Mouse (Mus musculus) neural tube, embryonic 13.5 days (tissue): Measurements from ENCODE around the gene Cdr2. TPM values are rescaled to one million over a fixed set of nuclear protein-coding genes. Genes with fewer than 3 reads are reported as not detected.
A peak's percentile ranks its signal among the peaks of the same experiment; 100 is the strongest.
"Not testable (repeated sequence)": the region's sequence is repeated elsewhere in the genome, so short reads cannot be mapped to it uniquely, and the experiment has no call there.

Experiments
- ATAC-seq: fragments of 200-750 bp; cut with Nextera tagmentation; 2 replicates; pipeline ENCODE4 v1.8.0; 2017; ENCODE audit warnings: low read depth, mild to moderate bottlenecking, moderate TSS enrichment, moderate library complexity
- H3K27ac ChIP-seq: fragments of 300-500 bp; sonication (generic); replicated peaks from 2 replicates; pipeline ENCODE4 v1.5.1; 2015; ENCODE audit warnings: moderate library complexity, mild to moderate bottlenecking, inconsistent platforms
- H3K27me3 ChIP-seq: fragments of 300-500 bp; sonication (generic); 2 replicates; pipeline ENCODE4 v1.6.1; 2015; ENCODE audit warnings: mild to moderate bottlenecking, inconsistent platforms
- H3K36me3 ChIP-seq: fragments of 300-500 bp; sonication (generic); 2 replicates; pipeline ENCODE4 v1.6.1; 2015; ENCODE audit warnings: mild to moderate bottlenecking, inconsistent platforms
- H3K4me1 ChIP-seq: fragments of 300-500 bp; sonication (generic); replicated peaks from 2 replicates; pipeline ENCODE4 v1.6.1; 2015; ENCODE audit warnings: inconsistent platforms
- H3K4me2 ChIP-seq: fragments of 300-500 bp; sonication (generic); 2 replicates; pipeline ENCODE4 v1.6.1; 2015; ENCODE audit warnings: inconsistent platforms, mild to moderate bottlenecking, moderate library complexity
- H3K4me3 ChIP-seq: fragments of 300-500 bp; sonication (generic); 2 replicates; pipeline ENCODE4 v1.5.1; 2015; ENCODE audit warnings: mild to moderate bottlenecking, inconsistent platforms
- H3K9ac ChIP-seq: fragments of 300-500 bp; sonication (generic); 2 replicates; pipeline ENCODE4 v1.6.1; 2015; ENCODE audit warnings: moderate library complexity, mild to moderate bottlenecking, inconsistent platforms
- H3K9me3 ChIP-seq: fragments of 300-500 bp; sonication (generic); 2 replicates; pipeline ENCODE4 v1.6.1; 2016; ENCODE audit warnings: inconsistent platforms
- WGBS: fragments of 180-500 bp; shearing (Covaris S2); methylation state at CpG from one replicate; pipeline ENCODE4 v1.1.7; 2015; 5-methylcytosine and 5-hydroxymethylcytosine counted together
- polyA plus RNA-seq: library from polyadenylated mRNA; unstranded; fragments of >200 nt; fragmentation: Nextera tagmentation; extraction: Ambion mirVana; gene quantifications from 2 replicates; pipeline ENCODE4 v1.2.1, GENCODE M21; 2015

Gene Cdr2
- polyA plus RNA-seq, 1 experiment from 2014 or later: 16.0 TPM

DNA sequence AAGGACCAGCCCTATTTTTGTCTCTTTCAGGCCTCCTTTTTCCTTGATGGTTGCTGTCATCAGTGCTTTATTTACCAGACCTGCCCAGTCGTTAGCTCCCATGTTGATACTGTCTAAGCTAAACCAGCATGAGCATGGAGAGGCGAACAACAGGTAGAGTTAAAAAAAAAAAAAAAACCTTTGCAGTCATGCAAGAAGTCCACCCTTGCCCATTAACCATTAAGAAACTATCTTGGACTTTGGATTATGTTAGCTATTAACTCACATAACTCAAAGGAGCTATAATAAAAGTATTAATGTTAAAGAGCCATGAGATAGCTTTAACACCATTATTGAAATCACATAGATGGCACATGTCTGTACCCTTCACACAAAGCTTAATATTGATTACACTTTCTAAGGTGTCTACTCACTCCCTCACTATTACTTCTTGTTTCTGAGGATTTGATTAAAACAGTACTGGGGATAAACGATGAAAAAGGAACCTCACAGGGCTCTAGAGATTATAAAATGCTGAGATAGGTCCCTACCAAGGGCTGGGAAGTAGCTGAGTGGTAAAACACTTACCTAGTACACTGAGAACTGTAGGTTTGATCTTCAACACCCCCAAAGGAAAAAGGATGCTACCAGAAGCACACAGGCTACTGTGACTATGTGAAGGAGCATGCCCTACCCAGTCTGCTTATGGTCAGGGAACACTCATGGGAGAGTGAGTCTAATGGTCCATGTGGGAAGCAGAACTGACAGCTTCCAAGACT, 18.1 kb upstream of the Cdr2 start:
- H3K4me1 ChIP-seq: no peaks in the 10 kb centered on the region
- H3K27me3 ChIP-seq: no peaks in the 10 kb centered on the region
- H3K27ac ChIP-seq: no peak overlapping the region
- H3K36me3 ChIP-seq: no peaks in the 10 kb centered on the region
- 74% methylated on average over 3 of the region's 3 CpGs for WGBS
- no peak overlapping the region for H3K9ac ChIP-seq
- no peak overlapping the region for H3K4me2 ChIP-seq
- H3K9me3 ChIP-seq: no peaks in the 10 kb centered on the region
- no peak for ATAC-seq
- H3K4me3 ChIP-seq: no peak overlapping the region

DNA sequence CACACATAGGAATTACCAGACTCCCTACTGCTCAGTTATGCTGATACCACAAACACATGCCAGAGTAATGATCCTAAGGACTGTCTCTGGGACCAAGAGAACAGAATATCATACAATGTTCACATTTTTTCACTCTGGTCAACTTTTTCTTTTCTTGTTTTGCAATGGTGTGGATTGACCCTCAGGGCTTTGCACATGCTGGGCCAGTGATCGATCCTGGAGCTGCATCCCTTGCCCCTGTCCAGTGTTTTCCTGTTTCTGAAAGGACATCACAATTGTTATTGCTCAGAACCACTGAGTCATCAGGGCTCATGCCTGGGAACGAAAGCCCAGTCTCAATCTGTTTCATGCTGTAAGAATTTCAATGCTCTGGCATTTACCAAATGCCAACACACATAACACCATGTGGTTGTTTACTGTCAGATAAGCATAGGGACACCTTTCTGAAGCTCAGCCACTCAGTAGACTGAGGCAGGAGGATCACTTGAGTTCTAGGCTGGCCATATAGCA, 17.0 kb upstream of the Cdr2 start:
- Histone ChIP-seq H3K27me3 (no peaks in the 10 kb centered on the region), H3K4me3 (no peak overlapping the region), H3K36me3 (no peaks in the 10 kb centered on the region), H3K4me2 (no peak overlapping the region), H3K9me3 (no peaks in the 10 kb centered on the region), H3K4me1 (no peaks in the 10 kb centered on the region), H3K9ac (no peak overlapping the region), H3K27ac (no peak overlapping the region)
- no peak for ATAC-seq
- 76% methylated on average over 2 of the region's 2 CpGs for WGBS

DNA sequence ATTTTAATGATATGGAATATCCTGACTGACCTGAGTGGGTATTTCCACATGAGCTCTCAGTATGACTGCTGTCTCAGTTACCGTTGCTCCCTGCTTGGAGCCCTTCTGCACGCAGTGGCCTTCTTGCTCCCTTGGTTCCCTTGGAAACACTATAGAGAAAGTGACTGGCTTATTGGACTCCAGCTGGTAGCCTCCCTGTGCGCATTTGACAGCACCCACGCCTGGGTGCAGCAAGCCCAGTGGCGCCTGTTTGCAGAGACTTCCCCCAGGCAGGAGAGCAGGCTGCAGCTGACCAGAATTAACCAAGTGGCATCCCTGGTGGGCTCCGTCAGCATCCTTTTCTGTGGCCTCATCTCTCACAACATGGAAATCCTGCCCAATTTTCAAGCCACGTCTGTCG, 9.1 kb upstream of the Cdr2 start:
- H3K27ac ChIP-seq: no peak overlapping the region
- no peaks in the 10 kb centered on the region for H3K9me3 ChIP-seq
- no peaks in the 10 kb centered on the region for H3K27me3 ChIP-seq
- no peaks in the 10 kb centered on the region for H3K4me1 ChIP-seq
- H3K4me3 ChIP-seq: no peak overlapping the region
- no peak overlapping the region for H3K4me2 ChIP-seq
- 66% methylated on average over 8 of the region's 8 CpGs for WGBS
- H3K9ac ChIP-seq: no peak overlapping the region
- ATAC-seq: no peak
- H3K36me3 ChIP-seq: no peaks in the 10 kb centered on the region

DNA sequence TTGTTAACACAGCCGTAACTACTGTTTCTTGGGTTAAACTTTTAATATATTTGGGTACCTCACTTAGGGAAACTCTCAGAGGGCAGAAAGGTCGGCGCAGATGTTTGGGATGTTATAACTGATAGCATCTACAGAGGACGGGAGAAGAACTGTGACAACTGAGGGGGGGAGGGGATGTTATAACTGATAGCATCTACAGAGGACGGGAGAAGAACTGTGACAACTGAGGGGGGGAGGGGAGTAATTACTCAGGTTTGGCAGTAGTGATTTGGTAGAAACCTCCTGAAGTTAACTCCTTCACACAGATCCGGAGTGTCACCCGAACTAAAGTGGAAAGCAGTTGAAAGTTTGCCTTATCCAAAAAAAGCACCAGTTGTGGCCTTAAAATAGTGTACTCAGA, 856 bp upstream of the Cdr2 start:
- Histone ChIP-seq H3K4me2 (peak overlapping the region; percentile 88), H3K9me3 (no peaks in the 10 kb centered on the region), H3K27me3 (no peaks in the 10 kb centered on the region), H3K36me3 (no peaks in the 10 kb centered on the region), H3K27ac (peak overlapping the region; percentile 73), H3K9ac (peak overlapping the region; percentile 81), H3K4me1 (peaks cover 39% of the 10 kb centered on the region), H3K4me3 (peak overlapping the region; percentile 89)
- 9% methylated on average over 7 of the region's 7 CpGs for WGBS
- ATAC-seq: no peak

DNA sequence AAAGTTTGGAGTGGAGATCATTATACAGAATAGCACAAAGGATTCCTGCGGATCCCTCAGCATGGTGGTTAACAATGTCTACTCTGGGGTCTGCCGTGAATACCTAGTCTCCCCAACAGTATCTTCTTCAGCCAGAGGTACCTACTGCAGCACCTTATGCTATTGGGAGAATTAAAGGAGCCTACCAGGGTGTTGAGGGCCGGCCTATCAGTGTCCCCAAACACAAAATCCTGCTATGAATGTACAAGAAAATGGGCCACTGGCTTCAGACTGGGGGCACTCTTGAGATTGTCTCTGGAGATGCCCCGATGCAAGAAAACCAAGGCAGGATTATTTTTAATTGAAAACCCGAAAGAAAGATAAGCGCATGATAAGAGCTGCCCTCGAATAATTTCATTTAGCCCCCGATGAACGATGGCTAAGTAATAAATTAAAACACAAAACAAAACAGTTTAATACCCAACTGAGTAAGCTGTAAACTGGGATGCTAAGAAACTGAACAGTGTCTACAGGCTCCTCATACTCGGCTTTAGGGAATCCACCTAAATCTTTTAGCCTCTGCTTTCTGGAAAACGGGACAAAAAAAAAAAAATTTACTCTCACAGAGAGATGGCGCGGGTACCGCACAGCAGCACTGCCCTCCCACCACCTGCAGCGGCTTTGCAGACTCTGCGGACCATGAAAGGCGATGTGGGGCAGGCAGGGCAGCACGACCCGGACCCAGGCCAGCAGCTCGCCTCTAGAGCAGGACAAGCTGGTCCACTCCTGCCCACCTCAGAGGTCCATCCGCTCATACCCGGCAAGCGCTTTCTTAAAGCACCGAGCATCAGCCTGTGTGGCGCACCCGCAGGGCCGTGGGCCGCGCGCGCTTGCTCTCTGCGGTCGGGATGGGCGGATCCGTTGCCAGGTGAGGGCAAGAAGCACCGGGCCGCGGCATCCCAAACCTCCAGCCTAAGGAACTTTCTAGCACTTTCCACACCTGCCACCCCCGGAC, 884 bp downstream of the Cdr2 start:
- H3K4me1 ChIP-seq: peaks cover 55% of the 10 kb centered on the region
- H3K27me3 ChIP-seq: no peaks in the 10 kb centered on the region
- peak overlapping the region; percentile 89 for H3K9ac ChIP-seq
- H3K36me3 ChIP-seq: no peaks in the 10 kb centered on the region
- H3K9me3 ChIP-seq: no peaks in the 10 kb centered on the region
- WGBS: 3% methylated on average over 39 of the region's 39 CpGs
- H3K4me3 ChIP-seq: peak overlapping the region; percentile 89
- H3K27ac ChIP-seq: peak overlapping the region; percentile 80
- peak overlapping the region; percentile 80 for H3K4me2 ChIP-seq
- ATAC-seq: peak; percentile 67

DNA sequence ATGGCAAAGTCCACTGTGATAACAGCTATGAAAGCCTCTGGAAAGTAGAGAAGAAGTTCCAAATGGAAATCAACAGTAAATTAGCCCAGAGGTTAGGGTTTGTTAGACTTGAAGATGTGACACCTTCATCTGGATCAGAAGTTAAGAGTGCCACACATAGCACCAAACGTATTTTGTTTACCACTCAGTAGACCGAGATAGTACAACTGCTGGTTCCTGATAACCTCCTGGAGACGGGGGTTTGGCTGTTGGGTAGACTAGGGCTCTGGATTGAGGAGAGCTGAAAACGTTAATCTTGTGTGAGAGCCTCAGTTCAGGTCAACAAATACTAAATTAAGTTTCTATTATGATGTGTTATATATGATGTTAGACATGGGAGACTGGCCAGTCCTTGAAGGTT, 2.1 kb downstream of the Cdr2 start:
- Histone ChIP-seq H3K9me3 (no peaks in the 10 kb centered on the region), H3K9ac (no peak overlapping the region), H3K27me3 (no peaks in the 10 kb centered on the region), H3K27ac (no peak overlapping the region), H3K36me3 (no peaks in the 10 kb centered on the region), H3K4me2 (peak overlapping the region; percentile 80), H3K4me1 (peaks cover 60% of the 10 kb centered on the region), H3K4me3 (no peak overlapping the region)
- 86% methylated on average over 4 of the region's 4 CpGs for WGBS
- ATAC-seq: no peak

DNA sequence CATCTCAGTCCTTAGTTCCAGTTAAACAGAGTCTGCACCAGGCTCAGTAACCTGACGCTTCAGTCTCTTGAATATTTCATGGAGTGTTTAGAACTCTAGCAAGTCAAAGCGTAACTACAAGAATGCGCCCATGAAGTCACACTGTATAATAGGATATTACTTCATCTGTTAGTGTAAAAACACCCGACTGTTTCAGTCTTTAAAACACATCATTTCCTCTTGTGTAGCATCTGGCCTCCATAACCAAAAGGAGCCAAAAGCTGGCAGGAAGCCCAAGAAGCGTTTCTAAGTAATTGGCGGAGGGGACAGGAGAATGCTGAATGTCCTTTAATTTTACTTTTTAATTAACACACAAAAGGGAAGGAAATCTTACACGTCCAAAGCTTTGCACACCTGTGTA, 5.0 kb downstream of the Cdr2 start:
- H3K9ac ChIP-seq: no peak overlapping the region
- 35% methylated on average over 7 of the region's 7 CpGs for WGBS
- H3K27ac ChIP-seq: peak overlapping the region; percentile 19; the same call in 1 of the 2 replicates
- peaks cover 61% of the 10 kb centered on the region for H3K4me1 ChIP-seq
- H3K4me3 ChIP-seq: no peak overlapping the region
- H3K27me3 ChIP-seq: no peaks in the 10 kb centered on the region
- H3K36me3 ChIP-seq: no peaks in the 10 kb centered on the region
- no peaks in the 10 kb centered on the region for H3K9me3 ChIP-seq
- H3K4me2 ChIP-seq: no peak overlapping the region
- no peak for ATAC-seq

DNA sequence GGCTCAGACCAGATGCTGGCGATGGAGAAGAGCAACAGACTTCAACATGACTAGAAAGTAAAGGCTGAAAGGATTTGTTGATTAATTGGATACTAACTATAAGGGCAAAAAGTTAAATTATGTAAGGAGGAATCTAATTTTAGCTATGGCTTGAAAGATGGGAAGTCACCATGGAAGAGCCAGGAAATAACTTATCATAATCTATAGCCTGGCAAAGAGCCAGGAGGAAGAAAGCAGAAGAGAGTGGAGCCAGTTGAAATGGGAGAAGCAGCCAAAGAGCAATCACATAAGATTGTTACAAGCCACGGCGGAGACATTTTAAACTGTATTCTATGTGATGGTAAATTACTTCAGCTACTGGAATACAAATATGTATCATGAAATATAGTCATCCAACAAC, 8.1 kb downstream of the Cdr2 start:
- no peak overlapping the region for H3K27ac ChIP-seq
- 79% methylated on average over 3 of the region's 3 CpGs for WGBS
- no peak overlapping the region for H3K4me3 ChIP-seq
- no peaks in the 10 kb centered on the region for H3K27me3 ChIP-seq
- ATAC-seq: no peak
- no peak overlapping the region for H3K4me2 ChIP-seq
- H3K36me3 ChIP-seq: peaks cover 4% of the 10 kb centered on the region
- H3K4me1 ChIP-seq: peaks cover 39% of the 10 kb centered on the region
- no peaks in the 10 kb centered on the region for H3K9me3 ChIP-seq
- H3K9ac ChIP-seq: no peak overlapping the region

DNA sequence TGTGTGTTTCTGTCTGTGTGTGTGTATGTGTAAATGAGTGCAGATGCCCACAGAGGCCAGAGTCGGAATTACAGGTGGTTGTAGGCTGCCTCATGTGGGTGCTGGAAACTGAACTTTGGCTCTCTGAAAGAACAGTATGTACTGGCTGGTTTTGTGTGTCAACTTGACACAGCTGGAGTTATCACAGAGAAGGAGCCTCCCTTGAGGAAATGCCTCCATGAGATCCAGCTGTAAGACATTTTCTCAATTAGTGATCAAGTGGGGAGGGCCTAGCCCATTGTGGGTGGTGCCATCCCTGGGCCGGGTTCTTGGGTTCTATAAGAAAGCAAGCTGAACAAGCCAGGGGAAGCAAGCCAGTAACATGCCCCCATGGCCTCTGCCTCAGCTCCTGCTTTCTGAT, 9.6 kb downstream of the Cdr2 start:
- not testable (repeated sequence) for H3K27ac ChIP-seq, H3K4me2 ChIP-seq, H3K4me3 ChIP-seq, H3K27me3 ChIP-seq, H3K9ac ChIP-seq, H3K9me3 ChIP-seq, ATAC-seq
- H3K4me1 ChIP-seq: peaks cover 26% of the 10 kb centered on the region
- H3K36me3 ChIP-seq: peaks cover 13% of the 10 kb centered on the region
- WGBS: 83% methylated on average over 2 of the region's 2 CpGs

DNA sequence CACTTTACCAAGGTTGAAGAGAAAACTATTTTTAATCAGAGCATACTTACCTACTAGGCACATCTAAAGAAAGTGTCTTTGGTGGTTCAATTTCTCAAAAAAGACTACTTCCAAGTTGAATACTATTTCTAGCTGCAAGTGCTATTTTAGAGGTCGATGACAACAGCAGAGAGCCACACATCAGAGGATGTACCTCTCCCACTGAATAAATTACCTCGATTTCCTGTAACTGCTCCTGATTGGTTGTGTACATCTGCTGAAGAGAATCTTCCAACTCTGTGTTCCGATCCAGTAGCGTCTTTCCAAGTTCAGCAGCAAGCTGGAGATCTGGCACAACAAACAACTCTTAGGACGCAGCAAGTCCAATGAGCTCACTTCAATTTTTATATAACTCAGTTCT, 12.0 kb downstream of the Cdr2 start:
- ATAC-seq: no peak
- Histone ChIP-seq H3K27me3 (no peaks in the 10 kb centered on the region), H3K27ac (no peak overlapping the region), H3K4me1 (peaks cover 10% of the 10 kb centered on the region), H3K4me2 (no peak overlapping the region), H3K4me3 (no peak overlapping the region), H3K9ac (no peak overlapping the region), H3K36me3 (peaks cover 14% of the 10 kb centered on the region), H3K9me3 (no peaks in the 10 kb centered on the region)
- 94% methylated on average over 5 of the region's 5 CpGs for WGBS

DNA sequence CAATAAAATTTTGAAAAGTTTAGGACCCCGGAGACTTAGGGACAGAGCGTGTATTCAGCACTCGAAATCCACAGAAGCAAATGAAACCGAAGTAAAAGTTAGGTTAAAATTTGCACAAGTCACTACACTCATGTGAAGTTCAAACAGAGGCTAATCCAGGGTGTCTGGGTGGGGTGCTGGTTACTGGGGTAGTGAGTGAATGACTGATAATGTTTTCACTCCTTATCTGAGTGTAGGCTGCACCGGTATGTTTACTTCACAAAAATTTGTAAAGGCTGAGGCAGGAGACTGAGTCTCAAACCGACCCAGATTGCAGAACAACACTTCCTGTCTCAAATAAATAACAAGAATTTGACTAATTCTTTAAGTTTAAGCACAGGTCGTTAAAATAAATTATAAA, 12.9 kb downstream of the Cdr2 start:
- H3K9me3 ChIP-seq: no peaks in the 10 kb centered on the region
- H3K27ac ChIP-seq: no peak overlapping the region
- no peak for ATAC-seq
- H3K9ac ChIP-seq: no peak overlapping the region
- H3K4me2 ChIP-seq: no peak overlapping the region
- H3K4me3 ChIP-seq: no peak overlapping the region
- no peaks in the 10 kb centered on the region for H3K27me3 ChIP-seq
- peaks cover 14% of the 10 kb centered on the region for H3K36me3 ChIP-seq
- peaks cover 8% of the 10 kb centered on the region for H3K4me1 ChIP-seq
- WGBS: 92% methylated on average over 7 of the region's 7 CpGs

DNA sequence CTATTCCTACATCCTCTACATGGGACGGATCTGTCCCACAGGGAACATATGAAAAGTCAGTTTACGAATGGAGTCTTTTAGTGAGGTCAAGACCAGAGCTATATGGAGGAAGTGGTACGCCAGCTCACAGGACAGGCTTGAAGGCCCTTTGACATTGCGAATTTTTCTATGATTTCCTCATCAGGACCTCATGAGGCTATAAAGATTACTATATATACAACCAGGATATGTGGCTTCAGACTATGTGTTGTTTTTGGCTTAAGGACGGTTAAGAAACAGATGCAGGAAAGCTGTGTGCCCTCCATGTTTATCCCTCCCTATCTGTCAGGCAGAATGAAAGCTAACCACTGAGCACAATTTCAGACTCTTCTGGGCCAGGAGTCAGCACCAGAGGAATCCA, 19.0 kb downstream of the Cdr2 start:
- no peaks in the 10 kb centered on the region for H3K4me1 ChIP-seq
- no peak for ATAC-seq
- H3K27ac ChIP-seq: no peak overlapping the region
- no peaks in the 10 kb centered on the region for H3K9me3 ChIP-seq
- H3K4me2 ChIP-seq: no peak overlapping the region
- H3K36me3 ChIP-seq: peaks cover 33% of the 10 kb centered on the region
- 85% methylated on average over 5 of the region's 5 CpGs for WGBS
- no peak overlapping the region for H3K9ac ChIP-seq
- no peaks in the 10 kb centered on the region for H3K27me3 ChIP-seq
- H3K4me3 ChIP-seq: no peak overlapping the region
